Mouse (Mus musculus) myocyte (in vitro differentiated cells): ENCODE data around the gene Atxn1l. TPM values are rescaled to one million over a fixed set of nuclear protein-coding genes. Genes with fewer than 3 reads are reported as not detected.

Source experiments
- H3K27me3 ChIP-seq: one replicate; pipeline ENCODE4 v1.6.1; 2011; ENCODE audit not compliant: control insufficient read depth, insufficient read depth, insufficient read length
- H3K36me3 ChIP-seq: one replicate; pipeline ENCODE4 v1.6.1; 2011; ENCODE audit not compliant: control insufficient read depth, insufficient read depth
- H3K4me2 ChIP-seq: one replicate; pipeline ENCODE4 v1.6.1; 2011; ENCODE audit warnings: low read depth, control low read depth
- H3K4me3 ChIP-seq: one replicate; pipeline ENCODE4 v1.5.1; 2011; ENCODE audit warnings: mild to moderate bottlenecking, control low read depth, moderate library complexity
- H3K79me2 ChIP-seq: one replicate; pipeline ENCODE4 v1.6.1; 2011; ENCODE audit not compliant: control insufficient read depth, insufficient read depth
- H3ac ChIP-seq: one replicate; pipeline ENCODE4 v1.6.1; 2011; ENCODE audit not compliant: control insufficient read depth, insufficient read length
- CEBPB ChIP-seq: IDR thresholded peaks from 2 replicates; pipeline ENCODE4 v1.6.1; 2011; ENCODE audit warnings: mild to moderate bottlenecking, moderate library complexity; ENCODE audit not compliant: poor library complexity, insufficient read depth, severe bottlenecking
- E2F4 ChIP-seq: IDR thresholded peaks from one replicate; pipeline ENCODE4 v1.6.1; 2011; ENCODE audit warnings: mild to moderate bottlenecking, control low read depth, moderate library complexity; ENCODE audit not compliant: insufficient read depth
- MAX ChIP-seq: IDR thresholded peaks from one replicate; pipeline ENCODE4 v1.6.1; 2011; ENCODE audit warnings: low read depth, mild to moderate bottlenecking, control low read depth
- MYOD1 ChIP-seq, 3 experiments: IDR thresholded peaks; one replicate each; pipeline ENCODE4 v1.6.1; 2011; ENCODE audit warnings: control low read depth in 2 of 3, low read depth in 2 of 3, mild to moderate bottlenecking in 2 of 3, moderate library complexity in 1 of 3; ENCODE audit not compliant: insufficient read length in 2 of 3, control insufficient read depth in 1 of 3
- MYOG ChIP-seq, 3 experiments: IDR thresholded peaks; one replicate each; pipeline ENCODE4 v1.6.1; 2011; ENCODE audit warnings: control low read depth in 2 of 3, low read depth in 2 of 3, mild to moderate bottlenecking in 2 of 3; ENCODE audit not compliant: insufficient read length in 2 of 3, control insufficient read depth in 1 of 3, insufficient read depth in 1 of 3
- POLR2A ChIP-seq: IDR thresholded peaks from one replicate; pipeline ENCODE4 v1.6.1; 2011; ENCODE audit warnings: low read depth, mild to moderate bottlenecking, control low read depth, moderate library complexity; ENCODE audit not compliant: insufficient read length
- POLR2AphosphoS2 ChIP-seq: IDR thresholded peaks from one replicate; pipeline ENCODE4 v1.6.1; 2011; ENCODE audit warnings: low read depth, control low read depth; ENCODE audit not compliant: insufficient read length
- REST ChIP-seq: IDR thresholded peaks from one replicate; pipeline ENCODE4 v1.6.1; 2011; ENCODE audit warnings: mild to moderate bottlenecking, control low read depth, moderate library complexity; ENCODE audit not compliant: insufficient read depth, insufficient read length
- SRF ChIP-seq: IDR thresholded peaks from one replicate; pipeline ENCODE4 v1.6.1; 2011; ENCODE audit warnings: low read depth; ENCODE audit not compliant: control insufficient read depth, insufficient read length
- TCF12 ChIP-seq: IDR thresholded peaks from one replicate; pipeline ENCODE4 v1.6.1; 2011; ENCODE audit warnings: mild to moderate bottlenecking, control low read depth; ENCODE audit not compliant: poor library complexity, insufficient read depth, severe bottlenecking
- TCF3 ChIP-seq: IDR thresholded peaks from one replicate; pipeline ENCODE4 v1.6.1; 2011; ENCODE audit warnings: low read depth, control low read depth; ENCODE audit not compliant: insufficient read length
- USF1 ChIP-seq: IDR thresholded peaks from one replicate; pipeline ENCODE4 v1.6.1; 2011; ENCODE audit warnings: low read depth, mild to moderate bottlenecking, control low read depth, moderate library complexity
- polyA plus RNA-seq: library from polyadenylated mRNA; unstranded; fragments of >200 nt; fragmentation: generic; extraction: Trizol; gene quantifications from one replicate; pipeline ENCODE4 v1.2.1, GENCODE M21; 2012; ENCODE audit warnings: missing spikeins

Atxn1l gene
- polyA plus RNA-seq, 1 experiment: 11.0 TPM

- Histone ChIP-seq H3K36me3 (no peaks in the 10 kb centered on the region), H3K4me2 (peak overlapping the region; percentile 93), H3K79me2 (no peaks in the 10 kb centered on the region), H3ac (no peak overlapping the region), H3K4me3 (peak overlapping the region; percentile 7), H3K27me3 (no peaks in the 10 kb centered on the region)
- TF ChIP-seq POLR2AphosphoS2: no peak
- TF ChIP-seq REST: no peak
- TF ChIP-seq SRF: no peak
- no peak for TF ChIP-seq USF1
- no peak for TF ChIP-seq TCF3
- TF ChIP-seq MYOG (IDR thresholded peaks at IDR 0.05; ENCODE audit: control insufficient read depth in 1 of 3, insufficient read depth in 1 of 3, insufficient read length in 2 of 3, low read depth in 2 of 3): no peak
- no peak for TF ChIP-seq MYOD1 (IDR thresholded peaks at IDR 0.05; ENCODE audit: control insufficient read depth in 1 of 3, insufficient read length in 2 of 3, low read depth in 2 of 3)
- no peak for TF ChIP-seq POLR2A
- TF ChIP-seq MAX: no peak
Observed at GRCm38 (mm10) chr8:109750699-109751098, 13.2 kb upstream of the Atxn1l start.

GRCm38 (mm10) chr8:109750274-109750673 is 12.7 kb upstream of the Atxn1l start:
- Histone ChIP-seq H3ac (no peak overlapping the region), H3K4me3 (peak overlapping the region; percentile 7)
- peak; percentile 80 for TF ChIP-seq CEBPB
- TF ChIP-seq MYOG (IDR thresholded peaks at IDR 0.05; ENCODE audit: control insufficient read depth in 1 of 3, insufficient read depth in 1 of 3, insufficient read length in 2 of 3, low read depth in 2 of 3): no peak

GRCm38 (mm10) chr8:109747468-109748199 is 10.1 kb upstream of the Atxn1l start:
- Histone ChIP-seq H3K4me2 (no peak overlapping the region), H3K27me3 (no peaks in the 10 kb centered on the region), H3ac (no peak overlapping the region), H3K36me3 (no peaks in the 10 kb centered on the region), H3K79me2 (no peaks in the 10 kb centered on the region), H3K4me3 (no peak overlapping the region)
- no peak for TF ChIP-seq TCF12
- TF ChIP-seq TCF3: no peak
- no peak for TF ChIP-seq MAX
- TF ChIP-seq POLR2A: no peak
- no peak for TF ChIP-seq SRF
- no peak for TF ChIP-seq REST
- TF ChIP-seq CEBPB: no peak
- TF ChIP-seq USF1: no peak
- TF ChIP-seq E2F4: no peak
- TF ChIP-seq POLR2AphosphoS2: no peak

More at GRCm38 (mm10) chr8:109750274-109750673, 12.7 kb upstream of the Atxn1l start:
- Histone ChIP-seq H3K4me2 (peak overlapping the region; percentile 93), H3K36me3 (no peaks in the 10 kb centered on the region), H3K27me3 (no peaks in the 10 kb centered on the region), H3K79me2 (no peaks in the 10 kb centered on the region)

GRCm38 (mm10) chr8:109738049-109738380 is 476 bp upstream of the Atxn1l start:
- H3K36me3 ChIP-seq: no peaks in the 10 kb centered on the region
- H3ac ChIP-seq: peak overlapping the region; percentile 43
- H3K79me2 ChIP-seq: peaks cover 24% of the 10 kb centered on the region
- peak overlapping the region; percentile 46 for H3K4me2 ChIP-seq
- no peaks in the 10 kb centered on the region for H3K27me3 ChIP-seq
- H3K4me3 ChIP-seq: peak overlapping the region; percentile 90
- no peak for TF ChIP-seq USF1
- TF ChIP-seq POLR2AphosphoS2: no peak
- no peak for TF ChIP-seq MYOD1 (IDR thresholded peaks at IDR 0.05; ENCODE audit: control insufficient read depth in 1 of 3, insufficient read length in 2 of 3, low read depth in 2 of 3)

GRCm38 (mm10) chr8:109736819-109737218 is 720 bp downstream of the Atxn1l start:
- no peak for TF ChIP-seq POLR2AphosphoS2
- TF ChIP-seq E2F4: no peak
- TF ChIP-seq MYOG (IDR thresholded peaks at IDR 0.05; ENCODE audit: control insufficient read depth in 1 of 3, insufficient read depth in 1 of 3, insufficient read length in 2 of 3, low read depth in 2 of 3): no peak
- no peak for TF ChIP-seq USF1
- TF ChIP-seq SRF: no peak
- no peak for TF ChIP-seq MYOD1 (IDR thresholded peaks at IDR 0.05; ENCODE audit: control insufficient read depth in 1 of 3, insufficient read length in 2 of 3, low read depth in 2 of 3)
- no peak for TF ChIP-seq CEBPB
- TF ChIP-seq REST: no peak
- TF ChIP-seq TCF3: no peak
- no peak for TF ChIP-seq TCF12
- Histone ChIP-seq H3K27me3 (no peaks in the 10 kb centered on the region), H3K4me3 (peak overlapping the region; percentile 90), H3K36me3 (peaks cover 5% of the 10 kb centered on the region), H3K79me2 (peaks cover 24% of the 10 kb centered on the region), H3K4me2 (peak overlapping the region; percentile 82), H3ac (peak overlapping the region; percentile 43)
